Mouse (Mus musculus) c-Kit-positive CD71-negative TER-119-negative erythroid progenitor cells, embryonic 14.5 days (primary cell): Measurements from ENCODE around the gene Sorcs3.

Experiments
- DNase-seq: peaks from one replicate; pipeline ENCODE4 v3.0.0-alpha.2; 2013; ENCODE audit warnings: low read depth

The Sorcs3 gene

DNA sequence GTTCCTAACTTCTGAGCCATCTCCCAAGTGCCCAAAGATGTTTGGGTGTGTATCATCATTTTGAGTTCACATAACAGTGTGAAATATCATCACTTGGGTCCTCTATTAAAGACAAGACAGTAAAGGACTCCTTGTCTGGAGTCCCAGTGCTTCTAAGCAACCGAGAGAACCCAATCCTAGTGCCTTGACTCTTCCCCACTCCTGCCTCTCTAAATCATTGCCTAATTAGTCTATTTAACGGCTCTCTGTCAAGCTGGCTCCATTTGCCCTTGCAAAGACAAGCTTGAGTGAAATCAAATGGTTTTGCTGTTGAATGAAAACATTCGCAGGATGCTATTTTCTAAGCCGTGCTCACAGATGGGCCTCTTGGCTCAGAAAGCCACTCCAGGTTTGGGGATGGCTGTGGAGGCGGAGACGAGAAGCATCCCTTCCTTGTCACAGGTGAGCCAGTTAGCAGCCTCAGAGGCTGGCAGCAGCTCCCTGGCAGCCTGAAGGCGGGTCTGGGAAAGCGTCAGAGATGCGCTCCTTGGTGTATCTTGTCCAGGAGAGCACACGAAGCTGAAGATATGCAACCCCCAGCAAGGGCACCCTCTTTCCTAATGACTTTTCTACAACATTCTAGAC lies 79.9 kb downstream of the Sorcs3 start:
- no peak for DNase-seq

- no peak for DNase-seq
Observed at GRCm38 (mm10) chr19:48294251-48294650, 88.4 kb downstream of the Sorcs3 start.

DNA sequence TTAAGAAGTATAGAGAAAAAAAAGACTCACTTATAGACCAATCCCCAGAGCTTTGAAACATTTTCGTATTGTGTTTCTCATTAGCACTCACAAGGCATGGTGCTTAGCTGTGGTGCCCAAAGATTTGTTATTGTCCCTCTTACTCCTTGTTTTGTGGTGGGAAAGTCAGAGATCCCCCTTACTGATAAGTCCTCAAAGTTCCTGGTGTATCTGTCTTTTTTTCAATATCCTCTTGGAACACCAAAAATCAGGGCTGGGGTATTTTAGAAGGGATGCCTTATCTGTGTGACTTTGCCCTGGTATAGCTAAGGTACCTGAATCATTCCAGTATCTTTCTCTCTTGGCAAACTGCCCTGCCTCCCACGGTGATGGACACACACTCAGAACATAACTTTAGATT lies 92.6 kb downstream of the Sorcs3 start:
- no peak for DNase-seq

GRCm38 (mm10) chr19:48300440-48301231 lies 94.8 kb downstream of the Sorcs3 start:
- DNase-seq: no peak

DNA sequence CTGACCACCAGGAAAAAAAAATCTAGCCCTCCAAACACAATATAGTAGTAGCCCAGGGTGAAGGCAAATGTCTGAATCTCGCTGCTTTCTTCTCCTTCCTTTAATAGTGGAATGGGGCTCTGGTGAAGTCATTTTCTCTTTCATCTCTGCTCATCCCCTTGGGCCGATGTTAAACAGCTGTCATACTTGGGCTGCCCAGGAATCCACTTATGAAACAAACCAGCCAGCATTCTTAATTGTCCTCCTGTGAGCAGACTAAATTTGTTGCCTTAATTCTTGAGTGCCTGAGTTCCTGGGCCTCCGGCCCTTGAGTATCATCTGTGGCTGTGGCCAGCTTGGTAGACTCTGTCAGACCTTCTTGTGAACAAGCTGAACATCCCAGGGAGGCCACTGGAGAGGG lies 95.5 kb downstream of the Sorcs3 start:
- DNase-seq: no peak

DNA sequence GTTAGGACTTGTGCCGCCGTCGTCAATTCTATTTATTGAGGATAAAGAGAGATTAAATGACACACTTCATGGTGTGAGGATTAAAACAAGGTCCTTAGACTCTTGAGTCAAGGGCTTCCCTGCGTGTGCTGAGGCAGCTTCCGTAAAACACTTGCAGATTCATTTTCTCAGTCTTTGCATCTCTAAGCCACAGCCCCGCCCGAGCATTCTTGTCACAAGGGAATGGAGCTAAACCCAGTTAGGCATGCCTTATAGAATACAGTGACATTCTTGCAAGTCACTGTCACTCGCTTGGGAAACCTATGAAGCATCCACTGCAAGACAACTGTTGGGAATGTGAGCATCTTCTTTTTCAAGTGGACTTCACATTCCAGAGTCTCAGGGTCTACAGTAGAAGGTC lies 102.5 kb downstream of the Sorcs3 start:
- no peak for DNase-seq

DNA sequence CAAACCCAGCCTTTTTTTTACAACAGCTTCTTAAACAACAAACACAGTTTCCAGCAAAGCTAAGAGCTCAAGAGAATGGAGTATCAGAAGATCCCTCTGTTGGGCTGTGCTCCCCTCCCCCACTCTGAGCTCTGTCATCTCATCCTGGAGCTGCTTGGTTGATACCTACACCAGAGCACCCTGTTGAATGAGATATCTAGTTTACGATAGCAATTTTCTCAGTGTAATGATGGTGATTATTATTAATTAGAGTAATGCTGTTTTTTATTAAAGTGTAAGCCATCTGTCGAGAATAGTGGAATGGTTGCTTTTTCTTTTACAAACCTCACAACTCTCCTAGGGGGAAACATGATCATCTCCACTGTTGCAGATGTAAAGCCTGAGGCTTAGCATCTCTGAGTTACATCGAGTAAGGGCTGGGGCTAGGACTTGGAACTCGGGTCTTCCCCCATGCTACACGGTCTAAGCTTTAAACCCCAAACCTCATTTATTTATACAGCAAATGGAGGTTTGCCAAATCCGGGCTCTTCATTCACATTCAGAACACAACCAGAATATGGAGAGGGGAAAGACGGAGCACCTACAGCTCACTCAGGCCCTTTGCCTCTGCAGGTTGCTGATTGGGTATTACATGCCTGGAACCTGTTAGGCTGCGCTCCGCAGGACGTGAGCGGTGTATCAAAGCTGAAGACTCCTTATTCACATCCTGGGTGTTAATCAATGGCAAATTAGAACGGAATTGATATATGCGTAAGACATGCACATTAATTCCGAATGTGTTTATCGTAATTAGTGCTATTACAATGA lies 103.9 kb downstream of the Sorcs3 start:
- DNase-seq: no peak

DNA sequence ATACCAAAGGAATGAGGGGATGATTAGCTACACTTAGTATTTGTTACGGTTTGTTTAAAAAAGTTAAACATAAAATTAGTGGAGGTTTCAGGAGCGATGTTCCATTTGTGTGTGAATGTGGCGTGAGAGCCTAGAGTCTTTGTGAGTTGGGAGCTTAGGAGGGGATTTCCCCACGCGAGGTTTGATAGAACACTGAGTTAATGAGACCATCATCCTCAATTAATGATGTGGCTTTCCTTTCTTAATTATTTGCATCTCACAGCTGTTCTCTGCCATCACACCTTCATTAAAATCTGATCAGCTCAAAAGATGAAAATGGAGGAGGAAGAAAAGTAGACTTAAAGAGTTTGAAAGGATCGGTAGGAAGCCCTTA lies 104.5 kb downstream of the Sorcs3 start:
- DNase-seq: no peak

GRCm38 (mm10) chr19:48313776-48314175 lies 108.0 kb downstream of the Sorcs3 start:
- DNase-seq: no peak

- DNase-seq: no peak
Observed at GRCm38 (mm10) chr19:48327115-48327514, 121.3 kb downstream of the Sorcs3 start.

GRCm38 (mm10) chr19:48328171-48328570 lies 122.3 kb downstream of the Sorcs3 start:
- no peak for DNase-seq

- DNase-seq: no peak
Observed at GRCm38 (mm10) chr19:48331640-48332039, 125.8 kb downstream of the Sorcs3 start.

- DNase-seq: no peak
Observed at GRCm38 (mm10) chr19:48333085-48333484, 127.3 kb downstream of the Sorcs3 start.

- DNase-seq: no peak
Observed at GRCm38 (mm10) chr19:48337461-48337860, 131.6 kb downstream of the Sorcs3 start.

- DNase-seq: no peak
Observed at GRCm38 (mm10) chr19:48338098-48338497, 132.3 kb downstream of the Sorcs3 start.

DNA sequence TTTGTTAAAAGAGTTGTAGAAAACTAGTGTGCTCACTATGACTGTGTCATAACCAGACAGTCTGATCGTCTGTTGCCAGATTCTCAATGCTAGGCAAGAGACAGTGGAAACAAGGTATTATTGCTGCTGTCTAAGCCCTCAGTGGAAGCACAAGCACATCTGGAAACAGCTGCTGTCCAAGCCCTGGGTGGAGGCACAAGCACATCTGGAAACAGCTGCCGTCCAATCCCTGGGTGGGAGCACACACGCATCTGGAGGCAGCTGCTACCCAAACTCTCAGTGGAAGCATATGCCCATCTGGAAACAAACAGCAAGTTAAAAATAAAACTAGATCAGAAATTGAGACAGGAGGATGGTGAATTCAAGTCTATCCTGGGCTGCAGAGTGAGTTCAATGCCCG lies 136.9 kb downstream of the Sorcs3 start:
- no peak for DNase-seq

DNA sequence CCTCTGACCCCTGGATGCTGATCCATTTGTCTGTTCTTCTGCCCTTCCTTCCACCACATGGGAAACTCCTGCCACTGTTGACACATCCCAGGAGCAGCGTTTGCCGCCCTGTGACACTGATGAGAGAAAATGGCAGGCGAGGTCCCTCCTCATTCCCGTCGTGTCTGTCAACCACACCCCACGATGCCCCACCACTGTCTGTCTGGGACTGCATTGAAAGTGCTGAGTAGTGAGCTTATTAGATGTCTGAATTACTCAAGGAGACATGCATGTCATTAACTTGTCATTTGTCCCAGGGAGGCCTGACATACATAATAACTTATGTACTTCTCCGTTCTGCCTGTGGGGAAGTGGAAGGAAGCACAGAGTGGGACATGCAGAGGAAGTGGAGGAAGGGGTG lies 137.6 kb downstream of the Sorcs3 start:
- DNase-seq: no peak

DNA sequence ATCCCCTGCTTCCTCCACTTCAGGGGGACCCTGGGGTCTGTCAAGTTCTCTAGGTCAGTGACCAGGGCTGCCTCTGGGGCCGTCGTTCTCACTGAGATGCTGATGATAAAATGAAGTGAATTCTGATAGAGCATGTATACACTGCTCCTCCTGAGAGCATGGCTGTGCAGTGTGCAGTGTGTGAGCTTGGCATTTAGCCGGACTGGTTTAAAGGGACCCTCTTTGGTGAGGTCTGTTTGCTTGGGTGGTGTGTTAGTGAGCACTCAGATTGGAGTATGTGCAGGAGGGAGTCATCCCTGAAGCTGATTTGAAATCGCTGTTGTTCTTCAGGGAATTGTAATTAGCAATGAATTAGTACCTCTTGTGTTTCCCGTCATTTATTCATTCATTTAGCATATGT lies 141.3 kb downstream of the Sorcs3 start:
- no peak for DNase-seq

DNA sequence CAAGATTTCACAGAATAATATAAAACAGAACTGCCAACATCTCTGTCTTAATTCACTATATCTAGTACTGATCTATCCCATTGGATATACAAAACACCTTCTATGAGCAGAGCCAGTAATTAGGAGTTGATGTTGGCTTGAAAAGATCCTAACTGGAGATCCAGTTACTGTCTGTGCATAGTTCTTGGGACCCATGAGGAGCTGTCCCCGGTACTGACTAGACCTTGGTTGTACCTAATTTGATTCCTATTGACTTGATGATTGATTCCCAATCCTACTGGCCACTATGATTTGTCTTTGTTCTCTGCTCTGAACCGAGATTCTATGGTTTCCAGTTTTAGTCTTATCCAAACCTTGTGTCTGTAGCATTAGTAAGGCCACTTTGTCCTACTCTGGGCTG lies 151.0 kb downstream of the Sorcs3 start:
- no peak for DNase-seq

GRCm38 (mm10) chr19:48362167-48362566 lies 156.3 kb downstream of the Sorcs3 start:
- DNase-seq: no peak

DNA sequence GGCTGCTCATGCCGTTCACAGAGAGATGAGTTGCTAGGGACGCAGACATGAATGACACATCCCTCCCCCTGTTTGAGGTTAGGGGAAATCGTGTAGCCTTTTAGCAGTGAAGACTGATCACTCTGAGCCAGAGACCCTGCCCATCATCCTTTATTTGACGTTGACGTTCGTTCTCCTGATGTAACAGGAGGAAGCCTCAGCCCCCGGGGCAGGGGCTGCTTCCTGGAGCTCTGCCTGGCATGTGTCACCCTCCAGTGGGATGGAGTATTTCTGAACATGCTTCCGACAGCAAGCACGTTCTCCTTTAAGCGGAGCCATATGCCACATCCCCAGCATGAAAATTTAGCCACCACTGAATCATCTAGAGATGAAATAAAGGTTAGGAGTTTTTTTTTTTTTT lies 162.2 kb downstream of the Sorcs3 start:
- no peak for DNase-seq

DNA sequence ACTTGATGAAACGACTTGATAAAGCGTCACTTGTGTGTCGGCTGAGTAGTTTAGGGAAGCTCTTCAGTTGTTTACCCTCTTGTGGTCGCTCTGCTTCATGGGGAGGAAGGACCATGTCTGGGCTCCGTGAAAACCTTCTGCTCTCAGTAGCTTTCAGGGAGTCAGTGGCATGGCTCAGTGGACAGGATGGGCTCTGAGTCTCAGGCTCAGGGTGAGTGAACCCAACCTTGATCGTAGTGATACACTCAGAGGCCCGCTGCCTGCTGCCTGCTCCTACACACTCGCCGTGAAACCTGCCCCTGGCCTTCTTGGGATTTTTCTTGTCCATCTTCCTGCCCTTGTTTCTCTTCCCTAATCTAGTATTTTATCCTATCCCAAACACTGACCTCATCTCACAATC lies 166.0 kb downstream of the Sorcs3 start:
- no peak for DNase-seq

- DNase-seq: no peak
Observed at GRCm38 (mm10) chr19:48378006-48378540, 172.2 kb downstream of the Sorcs3 start.
